Mouse (Mus musculus): ENCODE measurements around the gene Gm49325. TPM values are rescaled to one million over a fixed set of nuclear protein-coding genes. Genes with fewer than 3 reads are reported as not detected.

Gm49325 gene
- total RNA-seq, 2 experiments from 2014 or later = 8.4 to 8.6 TPM

DNA sequence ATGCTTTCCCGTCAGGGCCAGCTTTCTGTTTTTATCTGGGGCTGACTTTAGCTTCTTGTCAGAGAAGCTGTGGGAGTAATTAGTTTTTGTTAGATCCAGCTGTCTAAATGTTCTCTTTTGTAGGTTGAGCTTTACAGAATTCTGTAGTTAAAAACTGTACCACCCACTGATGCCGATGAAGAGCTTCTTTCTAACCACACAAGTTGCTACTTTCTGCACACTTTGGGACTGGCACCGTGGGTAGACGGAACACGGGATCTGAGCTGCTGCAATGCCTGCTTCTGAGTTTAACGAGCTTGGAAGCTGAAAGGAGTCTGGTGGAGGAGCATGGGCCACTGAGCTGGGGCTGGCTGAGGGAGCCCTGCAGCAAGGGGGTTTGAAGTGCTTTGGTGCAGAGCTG is 14.5 kb upstream of the Gm49325 start:
- Histone ChIP-seq H3K4me3 (no peak overlapping the region), H3K27ac (no peak overlapping the region)
- no peak for DNase-seq
- intact Hi-C loops (cut with DNase I) = no loop called here
- no peak for TF ChIP-seq CTCF (IDR thresholded peaks at IDR 0.05)

DNA sequence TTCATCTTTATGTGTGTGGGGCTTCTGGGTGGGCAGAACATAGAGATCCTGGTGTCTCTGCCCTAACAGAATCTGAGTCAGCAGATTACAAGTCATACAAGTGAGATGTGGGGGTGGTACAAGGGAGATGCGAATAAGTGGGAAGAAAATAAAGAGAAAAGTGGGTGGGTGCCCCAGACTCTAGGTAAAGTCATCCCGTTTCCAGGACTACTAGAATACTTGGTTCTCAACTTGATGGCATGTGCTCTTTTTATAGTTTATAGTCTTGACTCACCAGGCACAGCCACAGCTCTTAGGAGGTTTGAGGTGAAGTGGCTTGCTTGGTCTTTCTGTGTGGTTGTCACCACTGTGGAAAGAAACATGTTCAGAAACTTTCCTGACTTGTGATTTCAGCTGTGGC is 9.9 kb upstream of the Gm49325 start:
- Histone ChIP-seq H3K27ac (no peak overlapping the region), H3K4me3 (no peak overlapping the region)
- DNase-seq = no peak
- intact Hi-C loops (cut with DNase I) = no loop called here
- no peak for TF ChIP-seq CTCF (IDR thresholded peaks at IDR 0.05)

- Histone ChIP-seq H3K27ac (no peak overlapping the region), H3K4me3 (no peak overlapping the region)
- intact Hi-C loops (cut with DNase I) = loop anchor here (2.0 kb wide), 1 partner anchor 16 kb away; no protein-coding TSS in a partner anchor
- no peak for DNase-seq
- TF ChIP-seq CTCF (IDR thresholded peaks at IDR 0.05) = no peak
These were observed 3.0 kb upstream of the Gm49325 start for GRCm38 (mm10) chr10:77603021-77603420.

DNA sequence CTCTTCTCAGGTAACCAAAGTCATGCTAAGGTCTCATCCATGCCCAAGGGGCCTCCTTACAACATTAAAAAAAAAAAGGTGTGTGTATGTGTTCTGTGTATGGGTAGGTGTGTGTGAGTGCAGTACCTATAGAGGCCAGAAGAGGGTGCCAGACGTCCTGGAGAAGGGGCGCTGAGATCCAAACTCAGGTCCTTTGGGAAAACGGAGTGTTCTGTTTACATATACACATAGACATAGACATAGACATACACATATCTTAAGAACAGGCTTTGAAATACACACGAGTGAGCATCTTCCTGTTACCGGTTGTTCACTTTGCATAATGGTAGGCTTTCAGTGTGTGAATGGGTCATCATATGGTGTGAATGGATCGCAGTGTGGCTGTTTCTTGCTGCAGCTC is 1.9 kb upstream of the Gm49325 start:
- Histone ChIP-seq H3K27ac (no peak overlapping the region), H3K4me3 (no peak overlapping the region)
- peak; percentile 55 for TF ChIP-seq CTCF (IDR thresholded peaks at IDR 0.05)
- intact Hi-C loops (cut with DNase I) = no loop called here
- no peak for DNase-seq

DNA sequence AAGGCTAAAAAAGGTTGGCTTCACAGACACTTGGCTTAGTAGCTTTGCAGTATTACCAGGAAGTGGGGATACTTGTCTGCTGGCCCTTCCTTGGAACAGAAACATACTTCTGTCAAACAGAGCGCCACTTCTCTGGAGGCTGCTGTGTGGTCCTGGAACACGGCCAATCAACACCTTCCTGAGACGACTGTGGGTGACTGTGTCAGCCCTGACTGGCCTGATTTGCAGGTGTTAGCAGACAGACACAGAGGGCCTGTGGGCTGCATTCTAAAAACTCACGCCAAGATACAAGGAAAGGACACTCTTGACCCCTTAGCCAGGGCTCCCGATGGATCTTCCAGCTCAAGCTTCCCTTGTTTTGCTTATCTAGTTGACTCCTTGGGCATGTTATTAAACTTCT is 1.0 kb upstream of the Gm49325 start:
- no peak for TF ChIP-seq CTCF (IDR thresholded peaks at IDR 0.05)
- Histone ChIP-seq H3K27ac (peak overlapping the region; percentile 99), H3K4me3 (no peak overlapping the region)
- intact Hi-C loops (cut with DNase I) = no loop called here
- no peak for DNase-seq

GRCm38 (mm10) chr10:77605368-77605767 is 629 bp upstream of the Gm49325 start:
- peak; percentile 55 for TF ChIP-seq CTCF (IDR thresholded peaks at IDR 0.05)
- intact Hi-C loops (cut with DNase I) = no loop called here
- peak overlapping the region; percentile 99 for H3K27ac ChIP-seq
- no peak for DNase-seq
- H3K4me3 ChIP-seq = peak overlapping the region; percentile 79

- TF ChIP-seq CTCF (IDR thresholded peaks at IDR 0.05) = no peak
- no peak for DNase-seq
- peak overlapping the region; percentile 79 for H3K4me3 ChIP-seq
- peak overlapping the region; percentile 99 for H3K27ac ChIP-seq
- intact Hi-C loops (cut with DNase I) = no loop called here
These were observed 858 bp downstream of the Gm49325 start for GRCm38 (mm10) chr10:77606855-77607254.

DNA sequence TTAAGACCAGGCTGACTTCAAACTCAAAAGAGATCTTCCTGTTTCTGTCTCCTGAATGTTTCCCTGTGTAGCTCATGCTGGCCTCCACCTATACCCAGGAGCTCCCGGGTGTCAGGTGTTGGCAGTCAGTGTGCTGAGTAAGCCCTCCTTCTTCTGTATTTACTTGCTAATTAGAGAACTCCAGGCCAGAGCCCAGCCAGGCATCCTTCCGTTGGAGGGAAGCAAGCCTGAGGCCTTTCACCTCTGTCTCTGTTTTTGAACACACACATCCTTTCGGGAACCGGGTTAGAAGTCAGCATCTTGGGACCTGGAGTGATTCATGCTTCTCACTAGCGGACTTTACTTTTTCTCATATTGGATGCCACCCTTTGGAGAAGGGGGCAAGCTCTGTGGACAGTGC is 1.4 kb downstream of the Gm49325 start:
- intact Hi-C loops (cut with DNase I) = no loop called here
- Histone ChIP-seq H3K27ac (peak overlapping the region; percentile 99), H3K4me3 (peak overlapping the region; percentile 79)
- TF ChIP-seq CTCF (IDR thresholded peaks at IDR 0.05) = no peak
- no peak for DNase-seq

DNA sequence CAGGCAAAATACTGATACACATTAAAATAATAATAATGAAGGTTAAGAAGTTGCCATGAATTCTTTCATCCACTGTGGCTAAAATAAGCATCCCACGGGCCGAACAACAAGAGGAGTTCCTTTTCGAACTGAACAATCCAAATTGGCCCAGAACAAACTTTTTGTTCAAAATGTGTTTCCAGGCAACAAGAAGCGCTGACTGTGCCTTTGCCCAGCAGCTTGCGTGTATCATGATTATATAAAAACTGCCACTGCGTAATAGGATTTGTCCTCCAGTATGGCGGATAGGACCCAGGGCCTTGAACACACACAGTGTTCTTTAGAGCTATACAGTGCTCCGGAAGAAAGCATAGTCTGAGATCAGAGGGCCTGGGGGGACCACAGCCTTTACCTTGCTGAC is 2.6 kb downstream of the Gm49325 start:
- intact Hi-C loops (cut with DNase I) = no loop called here
- no peak for DNase-seq
- TF ChIP-seq CTCF (IDR thresholded peaks at IDR 0.05) = no peak
- Histone ChIP-seq H3K4me3 (no peak overlapping the region), H3K27ac (peak overlapping the region; percentile 99)

GRCm38 (mm10) chr10:77610221-77610961 is 4.4 kb downstream of the Gm49325 start:
- no peak for TF ChIP-seq CTCF (IDR thresholded peaks at IDR 0.05)
- Histone ChIP-seq H3K4me3 (no peak overlapping the region), H3K27ac (peak overlapping the region; percentile 2; the same call in 1 of the 2 replicates)
- intact Hi-C loops (cut with DNase I) = no loop called here
- no peak for DNase-seq

GRCm38 (mm10) chr10:77613409-77613808 is 7.4 kb downstream of the Gm49325 start:
- peak overlapping the region; percentile 46 for H3K4me3 ChIP-seq
- H3K27ac ChIP-seq = peak overlapping the region; percentile 90
- peak; percentile 66 for DNase-seq
- intact Hi-C loops (cut with DNase I) = no loop called here
- TF ChIP-seq CTCF (IDR thresholded peaks at IDR 0.05) = no peak

GRCm38 (mm10) chr10:77615647-77616046 is 9.7 kb downstream of the Gm49325 start:
- no peak for TF ChIP-seq CTCF (IDR thresholded peaks at IDR 0.05)
- DNase-seq = no peak
- H3K27ac ChIP-seq = no peak overlapping the region
- H3K4me3 ChIP-seq = no peak overlapping the region
- intact Hi-C loops (cut with DNase I) = no loop called here

DNA sequence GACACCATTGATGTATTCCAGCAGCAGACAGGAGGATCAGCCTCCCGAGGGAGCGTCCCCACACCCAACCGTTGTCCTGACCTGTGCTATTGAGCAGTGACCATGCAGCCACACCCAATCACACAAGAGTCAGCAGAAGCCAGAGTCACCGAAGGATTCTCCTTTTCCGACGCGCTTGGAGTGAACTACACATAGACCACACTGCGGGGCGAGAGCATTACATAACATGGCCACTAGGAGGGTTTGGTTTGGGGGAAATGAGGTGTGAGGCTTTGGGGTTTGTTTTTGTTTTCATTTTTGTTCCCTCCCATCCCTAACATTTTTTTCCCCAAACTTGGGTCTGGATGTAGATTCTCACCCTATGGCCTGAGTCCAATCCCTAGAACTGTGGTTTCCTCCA is 10.2 kb downstream of the Gm49325 start:
- intact Hi-C loops (cut with DNase I) = no loop called here
- Histone ChIP-seq H3K4me3 (no peak overlapping the region), H3K27ac (no peak overlapping the region)
- DNase-seq = no peak
- no peak for TF ChIP-seq CTCF (IDR thresholded peaks at IDR 0.05)

GRCm38 (mm10) chr10:77616926-77617325 is 10.9 kb downstream of the Gm49325 start:
- Histone ChIP-seq H3K27ac (no peak overlapping the region), H3K4me3 (no peak overlapping the region)
- intact Hi-C loops (cut with DNase I) = no loop called here
- no peak for DNase-seq
- TF ChIP-seq CTCF (IDR thresholded peaks at IDR 0.05) = no peak
